Mouse (Mus musculus): ENCODE measurements around the gene Unc79. TPM values are rescaled to one million over a fixed set of nuclear protein-coding genes. Genes with fewer than 3 reads are reported as not detected.

Unc79 gene
- polyA plus RNA-seq, 1 experiment from 2014 or later: 0.09 TPM

DNA sequence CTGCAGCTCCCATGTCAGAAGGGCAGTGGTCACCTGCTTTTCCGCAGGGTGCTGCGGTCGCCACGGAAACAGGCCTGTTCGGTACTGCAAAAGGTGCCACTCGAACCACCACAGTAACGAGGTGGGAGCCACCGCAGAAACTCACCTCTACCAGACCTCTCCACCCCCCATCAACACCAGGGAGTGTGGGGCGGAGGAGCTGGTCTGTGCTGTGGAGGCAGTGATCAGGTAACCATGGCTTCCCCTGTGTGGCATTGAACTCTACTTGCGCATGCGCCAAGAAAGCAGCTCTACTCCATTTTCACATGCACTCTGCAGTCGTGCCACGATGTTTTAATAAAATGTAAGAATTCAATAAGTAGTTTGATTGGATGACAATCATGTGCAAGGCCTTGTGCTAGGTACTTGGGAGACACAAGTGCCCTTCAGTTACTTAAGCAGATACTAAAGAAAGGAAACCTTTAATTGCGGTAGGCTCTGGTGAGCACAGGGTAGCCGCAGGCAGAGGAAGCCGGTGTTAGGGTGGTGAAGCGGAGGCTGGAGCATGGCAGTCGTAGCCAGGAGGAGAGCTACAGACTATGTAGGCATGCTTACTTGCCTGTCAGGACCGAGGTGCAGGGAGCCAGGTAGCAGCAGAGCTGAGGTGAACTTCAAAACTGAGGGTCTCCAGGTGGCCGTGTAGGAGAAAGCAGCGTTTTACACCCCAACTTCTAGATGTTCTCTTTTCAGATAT lies 110.8 kb downstream of the Unc79 start:
- Histone ChIP-seq H3K36me3 (ENCODE audit: control insufficient read depth, insufficient read depth) (no peaks in the 10 kb centered on the region), H3K27ac (ENCODE audit: low read length) (no peak overlapping the region), H3K4me1 (ENCODE audit: control insufficient read depth, low read depth, low read length) (no peaks in the 10 kb centered on the region), H3K9me3 (replicated peaks; ENCODE audit: control insufficient read depth, low read length) (no peaks in the 10 kb centered on the region), H3K27me3 (ENCODE audit: control insufficient read depth, insufficient read depth, low read depth, low read length) (no peaks in the 10 kb centered on the region), H3K4me2 (ENCODE audit: low read depth, low read length) (no peak overlapping the region), H3K4me3 (ENCODE audit: low read depth, low read length) (no peak overlapping the region), H3K9ac (ENCODE audit: low read depth, low read length) (no peak overlapping the region)
- 67% methylated on average over 21 of the region's 21 CpGs for WGBS (ENCODE audit: insufficient replicate concordance)
- ATAC-seq (ENCODE audit: low read depth): no peak

DNA sequence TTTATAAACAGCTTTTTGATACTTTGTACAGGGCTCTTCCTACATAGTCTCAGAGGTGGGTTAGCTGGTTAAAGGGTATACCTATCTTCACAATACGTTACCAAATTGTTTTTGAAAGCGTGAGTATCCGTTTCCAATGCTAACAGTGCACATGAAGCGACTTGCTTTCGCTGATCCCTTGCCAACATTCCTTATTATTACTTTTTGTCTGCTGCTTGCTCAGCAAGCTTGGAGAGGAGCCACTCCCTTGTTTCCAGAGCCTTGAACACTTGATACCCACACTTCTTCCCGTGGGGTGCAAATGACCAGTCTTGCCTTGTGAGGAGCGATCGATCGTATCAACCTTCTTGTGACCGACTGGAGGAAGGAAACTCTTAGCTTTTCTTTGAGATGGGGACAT lies 112.1 kb downstream of the Unc79 start:
- Histone ChIP-seq H3K9ac (ENCODE audit: low read depth, low read length) (no peak overlapping the region), H3K27me3 (ENCODE audit: control insufficient read depth, insufficient read depth, low read depth, low read length) (no peaks in the 10 kb centered on the region), H3K9me3 (replicated peaks; ENCODE audit: control insufficient read depth, low read length) (no peaks in the 10 kb centered on the region), H3K4me2 (ENCODE audit: low read depth, low read length) (no peak overlapping the region), H3K4me1 (ENCODE audit: control insufficient read depth, low read depth, low read length) (no peaks in the 10 kb centered on the region), H3K27ac (ENCODE audit: low read length) (no peak overlapping the region), H3K36me3 (ENCODE audit: control insufficient read depth, insufficient read depth) (no peaks in the 10 kb centered on the region), H3K4me3 (ENCODE audit: low read depth, low read length) (no peak overlapping the region)
- no peak for ATAC-seq (ENCODE audit: low read depth)
- 76% methylated on average over 10 of the region's 10 CpGs for WGBS (ENCODE audit: insufficient replicate concordance)

DNA sequence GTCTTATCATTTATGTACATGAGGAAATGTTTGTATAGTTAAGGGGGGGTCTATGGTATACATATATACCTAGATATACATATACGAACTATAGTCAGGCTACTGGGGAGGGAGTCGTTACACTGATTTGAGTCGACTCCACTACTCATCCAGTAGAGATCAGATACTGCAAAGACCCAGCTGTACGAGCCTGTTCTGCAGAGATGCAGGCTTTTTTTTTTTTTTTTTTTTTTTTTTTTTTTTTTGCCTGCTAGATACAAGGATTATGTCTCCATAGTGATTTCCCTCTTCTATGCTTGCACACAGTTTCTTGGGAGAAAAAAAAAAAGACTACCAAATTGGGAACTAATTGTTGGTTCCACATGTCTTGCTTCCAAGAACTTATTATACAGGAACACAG lies 113.5 kb downstream of the Unc79 start:
- Histone ChIP-seq H3K4me2 (ENCODE audit: low read depth, low read length) (no peak overlapping the region), H3K27me3 (ENCODE audit: control insufficient read depth, insufficient read depth, low read depth, low read length) (no peaks in the 10 kb centered on the region), H3K9me3 (replicated peaks; ENCODE audit: control insufficient read depth, low read length) (no peaks in the 10 kb centered on the region), H3K36me3 (ENCODE audit: control insufficient read depth, insufficient read depth) (no peaks in the 10 kb centered on the region), H3K4me3 (ENCODE audit: low read depth, low read length) (no peak overlapping the region), H3K9ac (ENCODE audit: low read depth, low read length) (no peak overlapping the region), H3K4me1 (ENCODE audit: control insufficient read depth, low read depth, low read length) (no peaks in the 10 kb centered on the region), H3K27ac (ENCODE audit: low read length) (no peak overlapping the region)
- no peak for ATAC-seq (ENCODE audit: low read depth)
- 61% methylated on average over 4 of the region's 4 CpGs for WGBS (ENCODE audit: insufficient replicate concordance)

DNA sequence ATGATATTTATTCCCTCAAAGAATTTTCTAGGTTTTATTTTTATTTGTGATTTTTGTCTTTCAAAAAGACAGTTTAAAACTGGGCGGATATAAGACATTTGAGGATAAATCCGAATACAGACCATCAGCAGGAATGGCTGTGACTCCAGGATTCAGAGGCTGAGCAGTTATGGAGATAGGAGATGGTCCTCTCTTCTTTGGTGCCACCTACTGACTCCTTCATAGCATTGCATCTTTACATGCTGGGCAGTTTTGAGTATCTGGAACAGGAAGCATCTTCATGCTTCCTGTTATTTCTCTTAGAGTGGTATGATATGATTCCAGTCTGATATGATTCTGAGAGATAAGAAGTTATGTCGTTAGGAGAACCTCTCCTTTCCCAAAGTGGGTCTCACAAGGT lies 116.3 kb downstream of the Unc79 start:
- no peak for ATAC-seq (ENCODE audit: low read depth)
- 2% methylated on average over 3 of the region's 3 CpGs for WGBS (ENCODE audit: insufficient replicate concordance)
- no peak overlapping the region for H3K4me3 ChIP-seq (ENCODE audit: low read depth, low read length)

DNA sequence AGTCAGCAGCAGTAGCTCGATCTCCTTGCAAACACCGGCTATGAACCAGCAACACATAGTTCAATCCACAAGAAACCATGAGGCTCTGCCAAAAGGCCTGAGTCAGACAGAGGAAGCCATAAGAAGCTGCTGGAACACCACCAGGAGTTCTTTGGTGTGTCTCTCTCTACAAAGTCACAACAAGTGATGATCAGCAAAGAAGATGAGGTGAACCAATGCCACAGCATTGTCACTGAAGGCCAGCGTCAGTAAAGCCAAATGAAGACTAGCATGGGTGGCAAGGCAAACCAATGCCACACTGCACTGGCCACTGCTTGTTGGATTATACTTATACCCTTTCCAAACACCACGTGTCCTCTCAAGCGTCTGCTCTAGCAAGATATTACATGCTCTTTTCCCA lies 119.5 kb downstream of the Unc79 start:
- Histone ChIP-seq H3K4me2 (ENCODE audit: low read depth, low read length) (no peak overlapping the region), H3K27me3 (ENCODE audit: control insufficient read depth, insufficient read depth, low read depth, low read length) (no peaks in the 10 kb centered on the region), H3K9me3 (replicated peaks; ENCODE audit: control insufficient read depth, low read length) (no peaks in the 10 kb centered on the region), H3K9ac (ENCODE audit: low read depth, low read length) (no peak overlapping the region), H3K4me1 (ENCODE audit: control insufficient read depth, low read depth, low read length) (no peaks in the 10 kb centered on the region), H3K27ac (ENCODE audit: low read length) (no peak overlapping the region), H3K4me3 (ENCODE audit: low read depth, low read length) (no peak overlapping the region), H3K36me3 (ENCODE audit: control insufficient read depth, insufficient read depth) (no peaks in the 10 kb centered on the region)
- WGBS (ENCODE audit: insufficient replicate concordance): 60% methylated on average over 5 of the region's 5 CpGs
- no peak for ATAC-seq (ENCODE audit: low read depth)

More for the DNA sequence above, 116.3 kb downstream of the Unc79 start:
- Histone ChIP-seq H3K36me3 (ENCODE audit: control insufficient read depth, insufficient read depth) (no peaks in the 10 kb centered on the region), H3K4me2 (ENCODE audit: low read depth, low read length) (no peak overlapping the region), H3K27ac (ENCODE audit: low read length) (no peak overlapping the region), H3K4me1 (ENCODE audit: control insufficient read depth, low read depth, low read length) (no peaks in the 10 kb centered on the region), H3K9ac (ENCODE audit: low read depth, low read length) (no peak overlapping the region), H3K27me3 (ENCODE audit: control insufficient read depth, insufficient read depth, low read depth, low read length) (no peaks in the 10 kb centered on the region), H3K9me3 (replicated peaks; ENCODE audit: control insufficient read depth, low read length) (no peaks in the 10 kb centered on the region)

DNA sequence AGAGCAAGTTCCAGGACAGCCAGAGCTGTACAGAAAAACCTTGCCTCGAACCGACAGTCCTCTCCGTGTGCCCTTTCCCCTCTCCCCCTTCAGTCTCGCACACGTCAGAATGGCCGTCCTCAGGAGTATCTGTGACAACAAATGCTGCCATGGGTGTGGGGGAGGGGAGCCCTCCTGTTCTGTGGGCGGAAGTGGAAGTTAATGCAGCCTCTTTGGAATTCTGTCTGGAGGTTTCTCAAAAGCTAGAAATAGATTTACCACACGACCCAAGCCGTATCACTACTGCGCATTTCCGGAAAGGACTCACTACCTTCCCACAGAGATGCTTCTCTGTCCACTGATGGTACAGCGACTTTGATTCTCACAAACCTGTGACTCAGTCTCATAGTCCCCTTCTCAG lies 120.9 kb downstream of the Unc79 start:
- H3K9me3 ChIP-seq (replicated peaks; ENCODE audit: control insufficient read depth, low read length): no peaks in the 10 kb centered on the region
- H3K4me1 ChIP-seq (ENCODE audit: control insufficient read depth, low read depth, low read length): no peaks in the 10 kb centered on the region
- H3K4me3 ChIP-seq (ENCODE audit: low read depth, low read length): no peak overlapping the region
- no peak overlapping the region for H3K27ac ChIP-seq (ENCODE audit: low read length)
- no peak overlapping the region for H3K4me2 ChIP-seq (ENCODE audit: low read depth, low read length)
- 59% methylated on average over 12 of the region's 12 CpGs for WGBS (ENCODE audit: insufficient replicate concordance)
- no peaks in the 10 kb centered on the region for H3K27me3 ChIP-seq (ENCODE audit: control insufficient read depth, insufficient read depth, low read depth, low read length)
- H3K9ac ChIP-seq (ENCODE audit: low read depth, low read length): no peak overlapping the region
- H3K36me3 ChIP-seq (ENCODE audit: control insufficient read depth, insufficient read depth): no peaks in the 10 kb centered on the region
- ATAC-seq (ENCODE audit: low read depth): no peak

DNA sequence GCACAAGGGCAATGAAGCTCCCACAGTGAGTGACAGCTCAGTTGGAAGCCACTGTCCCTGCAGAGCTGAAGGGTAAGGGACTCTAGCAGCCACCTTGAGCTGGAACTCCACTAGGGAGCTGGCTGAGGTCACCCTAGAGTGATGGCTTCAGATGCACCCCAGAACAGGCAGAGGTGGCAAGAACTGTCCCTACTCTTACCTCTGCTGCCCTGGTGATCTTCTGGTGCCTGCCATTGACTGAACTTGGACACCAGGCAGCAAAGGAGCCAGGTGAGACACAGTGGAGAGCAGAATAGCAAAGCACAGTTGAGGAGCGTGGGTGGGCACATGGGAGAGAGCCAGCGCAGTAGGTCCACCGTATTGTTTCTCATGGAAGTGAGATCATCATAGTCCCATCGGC lies 125.3 kb downstream of the Unc79 start:
- Histone ChIP-seq H3K9ac (ENCODE audit: low read depth, low read length) (no peak overlapping the region), H3K4me3 (ENCODE audit: low read depth, low read length) (no peak overlapping the region), H3K4me1 (ENCODE audit: control insufficient read depth, low read depth, low read length) (no peaks in the 10 kb centered on the region), H3K36me3 (ENCODE audit: control insufficient read depth, insufficient read depth) (no peaks in the 10 kb centered on the region), H3K9me3 (replicated peaks; ENCODE audit: control insufficient read depth, low read length) (no peaks in the 10 kb centered on the region), H3K4me2 (ENCODE audit: low read depth, low read length) (no peak overlapping the region), H3K27me3 (ENCODE audit: control insufficient read depth, insufficient read depth, low read depth, low read length) (no peaks in the 10 kb centered on the region), H3K27ac (ENCODE audit: low read length) (no peak overlapping the region)
- 73% methylated on average over 4 of the region's 4 CpGs for WGBS (ENCODE audit: insufficient replicate concordance)
- ATAC-seq (ENCODE audit: low read depth): no peak

GRCm38 (mm10) chr12:103078751-103079150 lies 130.1 kb downstream of the Unc79 start:
- Histone ChIP-seq H3K4me3 (ENCODE audit: low read depth, low read length) (no peak overlapping the region), H3K36me3 (ENCODE audit: control insufficient read depth, insufficient read depth) (no peaks in the 10 kb centered on the region), H3K9ac (ENCODE audit: low read depth, low read length) (no peak overlapping the region), H3K4me1 (ENCODE audit: control insufficient read depth, low read depth, low read length) (no peaks in the 10 kb centered on the region), H3K27ac (ENCODE audit: low read length) (no peak overlapping the region), H3K4me2 (ENCODE audit: low read depth, low read length) (no peak overlapping the region), H3K9me3 (replicated peaks; ENCODE audit: control insufficient read depth, low read length) (no peaks in the 10 kb centered on the region), H3K27me3 (ENCODE audit: control insufficient read depth, insufficient read depth, low read depth, low read length) (no peaks in the 10 kb centered on the region)
- 55% methylated on average over 7 of the region's 7 CpGs for WGBS (ENCODE audit: insufficient replicate concordance)
- no peak for ATAC-seq (ENCODE audit: low read depth)

- Histone ChIP-seq H3K4me2 (ENCODE audit: low read depth, low read length) (no peak overlapping the region), H3K36me3 (ENCODE audit: control insufficient read depth, insufficient read depth) (no peaks in the 10 kb centered on the region), H3K4me1 (ENCODE audit: control insufficient read depth, low read depth, low read length) (no peaks in the 10 kb centered on the region), H3K9ac (ENCODE audit: low read depth, low read length) (no peak overlapping the region), H3K27me3 (ENCODE audit: control insufficient read depth, insufficient read depth, low read depth, low read length) (no peaks in the 10 kb centered on the region), H3K27ac (ENCODE audit: low read length) (no peak overlapping the region), H3K9me3 (replicated peaks; ENCODE audit: control insufficient read depth, low read length) (no peaks in the 10 kb centered on the region), H3K4me3 (ENCODE audit: low read depth, low read length) (no peak overlapping the region)
- no peak for ATAC-seq (ENCODE audit: low read depth)
- WGBS (ENCODE audit: insufficient replicate concordance): 28% methylated on average over 3 of the region's 3 CpGs
These were observed 131.4 kb downstream of the Unc79 start for GRCm38 (mm10) chr12:103080055-103080454.

Measured in liver, embryonic 16.5 days (tissue).